Mouse (Mus musculus): ENCODE data around the gene Serpinc1. TPM values are rescaled to one million over a fixed set of nuclear protein-coding genes. Genes with fewer than 3 reads are reported as not detected.

Gene Serpinc1
- polyA plus RNA-seq, 1 experiment: 14.1 TPM

DNA sequence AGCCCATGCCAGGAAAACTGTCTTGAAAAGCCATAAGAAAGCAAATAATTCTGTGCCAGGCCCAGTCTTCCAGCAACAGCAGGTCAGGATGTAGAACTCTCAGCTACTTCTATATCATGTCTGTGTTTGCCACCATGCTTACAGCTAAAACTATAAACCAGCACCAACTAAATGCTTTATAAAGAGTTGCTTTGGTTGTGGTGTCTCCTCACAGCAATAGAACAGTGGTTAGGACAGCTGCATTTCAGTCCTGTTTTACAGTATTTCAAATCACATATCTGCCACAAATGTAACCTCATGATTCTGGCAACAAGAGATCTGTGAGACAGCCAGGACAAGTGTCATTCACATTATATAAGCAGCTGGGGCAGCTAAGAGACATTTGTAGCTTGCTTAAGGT is 62.5 kb downstream of the Serpinc1 start:
- no peak for TF ChIP-seq CTCF (IDR thresholded peaks at IDR 0.05; ENCODE audit: control insufficient read depth, insufficient read depth, low read length)
- no peak for TF ChIP-seq POLR2A (IDR thresholded peaks at IDR 0.05; ENCODE audit: borderline replicate concordance, control insufficient read depth, low read depth, low read length)
- Histone ChIP-seq H3K4me1 (ENCODE audit: control insufficient read depth, insufficient read depth, low read length) (peaks cover 1% of the 10 kb centered on the region; the same call in 1 of the 2 replicates), H3K4me3 (replicated peaks; ENCODE audit: control insufficient read depth, low read depth, low read length) (no peak overlapping the region), H3K27ac (ENCODE audit: control insufficient read depth, insufficient read depth, low read depth, low read length, poor library complexity) (no peak overlapping the region)

DNA sequence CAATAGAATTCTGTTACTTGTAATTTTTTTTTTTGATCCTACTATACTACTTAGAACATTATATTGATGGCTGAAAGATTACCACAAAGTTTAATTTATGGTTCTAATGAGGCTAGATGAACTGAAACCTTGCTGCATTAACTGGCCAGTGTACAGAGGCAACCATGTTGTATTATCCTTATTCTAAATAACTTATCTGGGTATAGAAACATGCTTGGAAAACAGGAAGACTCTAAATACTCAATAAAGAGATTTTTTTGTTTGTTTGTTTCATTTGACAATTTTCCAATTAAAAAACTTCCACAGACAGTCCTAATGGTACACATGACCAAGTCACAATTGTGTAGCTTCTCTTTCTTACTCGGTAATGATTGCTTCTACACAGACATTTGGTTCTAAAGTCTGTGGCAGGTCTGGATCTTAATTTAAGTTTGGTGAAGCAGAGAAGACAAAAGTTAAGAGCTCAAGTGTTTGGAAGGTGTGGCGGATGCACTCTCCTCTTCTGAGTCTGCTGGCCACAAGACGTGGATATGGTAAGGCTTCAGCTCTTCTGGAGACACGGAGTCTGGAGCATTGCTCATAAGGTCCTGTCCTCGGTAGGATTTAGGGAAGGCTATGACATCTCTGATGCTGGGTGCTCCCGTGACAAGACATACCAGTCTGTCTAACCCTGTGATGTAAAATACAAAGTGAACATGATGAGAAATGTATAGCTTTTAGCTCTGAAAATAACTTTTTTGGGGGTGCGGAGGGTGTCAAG is 63.1 kb downstream of the Serpinc1 start:
- 88% methylated on average over 7 of the region's 7 CpGs for WGBS

DNA sequence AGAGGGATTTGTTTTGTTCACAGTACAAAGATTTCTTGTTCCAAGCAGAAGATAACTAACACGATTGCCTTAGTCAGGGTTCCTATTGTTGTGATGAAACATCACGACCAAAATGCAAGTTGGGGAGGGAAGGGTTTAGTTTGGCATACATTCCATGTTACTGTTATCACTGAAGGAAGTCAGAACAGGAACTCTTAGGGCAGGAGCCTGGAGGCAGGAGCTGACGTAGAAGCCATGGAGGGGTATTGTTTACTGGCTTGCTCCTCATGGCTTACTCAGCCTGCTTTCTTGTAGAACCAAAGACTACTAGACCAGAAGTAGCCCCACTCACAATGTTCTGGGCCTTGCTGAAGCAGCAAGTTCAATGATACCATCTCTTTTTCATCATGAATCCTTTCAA is 68.6 kb downstream of the Serpinc1 start:
- no peak overlapping the region for H3K4me3 ChIP-seq (replicated peaks; ENCODE audit: control insufficient read depth, low read depth, low read length)
- no peaks in the 10 kb centered on the region for H3K4me1 ChIP-seq (ENCODE audit: control insufficient read depth, insufficient read depth, low read length)
- WGBS: 73% methylated on average over 3 of the region's 3 CpGs
- H3K27ac ChIP-seq (ENCODE audit: control insufficient read depth, insufficient read depth, low read depth, low read length, poor library complexity): no peak overlapping the region
- no peak for TF ChIP-seq CTCF (IDR thresholded peaks at IDR 0.05; ENCODE audit: control insufficient read depth, insufficient read depth, low read length)

More for the DNA sequence above, 63.1 kb downstream of the Serpinc1 start:
- H3K4me3 ChIP-seq (replicated peaks; ENCODE audit: control insufficient read depth, low read depth, low read length): no peak overlapping the region
- no peak for TF ChIP-seq CTCF (IDR thresholded peaks at IDR 0.05; ENCODE audit: control insufficient read depth, insufficient read depth, low read length)
- no peak for TF ChIP-seq POLR2A (IDR thresholded peaks at IDR 0.05; ENCODE audit: borderline replicate concordance, control insufficient read depth, low read depth, low read length)
- no peak overlapping the region for H3K27ac ChIP-seq (ENCODE audit: control insufficient read depth, insufficient read depth, low read depth, low read length, poor library complexity)
- H3K4me1 ChIP-seq (ENCODE audit: control insufficient read depth, insufficient read depth, low read length): peaks cover under 1% of the 10 kb centered on the region; the same call in 1 of the 2 replicates

Other genes starting within 250 kb of the Serpinc1 start
- 60.3 and 73.4 TPM in 2 replicates for gene Rabgap1l, start 185.4 kb upstream of the Serpinc1 start, polyA plus RNA-seq (2011; ENCODE audit: insufficient read depth, insufficient read length, low replicate concordance, missing spikeins)
- 8.8 and 9.1 TPM in 2 replicates for gene Rc3h1, start 72.2 kb upstream of the Serpinc1 start, polyA plus RNA-seq (2011; ENCODE audit: insufficient read depth, insufficient read length, low replicate concordance, missing spikeins)
- gene Zbtb37, start 56.3 kb downstream of the Serpinc1 start, polyA plus RNA-seq (2011; ENCODE audit: insufficient read depth, insufficient read length, low replicate concordance, missing spikeins): 1.5 and 3.6 TPM in 2 replicates
- 4.7 and 15.1 TPM in 2 replicates for gene Dars2, start 92.1 kb downstream of the Serpinc1 start, polyA plus RNA-seq (2011; ENCODE audit: insufficient read depth, insufficient read length, low replicate concordance, missing spikeins)
- gene Cenpl, start 92.1 kb downstream of the Serpinc1 start, polyA plus RNA-seq (2011; ENCODE audit: insufficient read depth, insufficient read length, low replicate concordance, missing spikeins): 24.1 and 34.7 TPM in 2 replicates
- gene Klhl20, start 152.9 kb downstream of the Serpinc1 start, polyA plus RNA-seq (2011; ENCODE audit: insufficient read depth, insufficient read length, low replicate concordance, missing spikeins): 5.8 and 8.9 TPM in 2 replicates
- gene Ankrd45, start 164.1 kb downstream of the Serpinc1 start, polyA plus RNA-seq (2011; ENCODE audit: insufficient read depth, insufficient read length, low replicate concordance, missing spikeins): 1.5 TPM in 1 of 2 replicates, not detected in the other
- gene Tex50, start 180.7 kb downstream of the Serpinc1 start, polyA plus RNA-seq (2011; ENCODE audit: insufficient read depth, insufficient read length, low replicate concordance, missing spikeins): 1.0 and 4.3 TPM in 2 replicates

All from bone marrow, adult 2 months (tissue).